Mouse (Mus musculus) thymus, postnatal 4 days (tissue): Measurements from ENCODE around the gene Cacna1i.
A peak's percentile ranks its signal among the peaks of the same experiment; 100 is the strongest.

Source experiments
- DNase-seq: peaks from one replicate; pipeline ENCODE4 v3.0.0; 2021

Gene Cacna1i

DNA sequence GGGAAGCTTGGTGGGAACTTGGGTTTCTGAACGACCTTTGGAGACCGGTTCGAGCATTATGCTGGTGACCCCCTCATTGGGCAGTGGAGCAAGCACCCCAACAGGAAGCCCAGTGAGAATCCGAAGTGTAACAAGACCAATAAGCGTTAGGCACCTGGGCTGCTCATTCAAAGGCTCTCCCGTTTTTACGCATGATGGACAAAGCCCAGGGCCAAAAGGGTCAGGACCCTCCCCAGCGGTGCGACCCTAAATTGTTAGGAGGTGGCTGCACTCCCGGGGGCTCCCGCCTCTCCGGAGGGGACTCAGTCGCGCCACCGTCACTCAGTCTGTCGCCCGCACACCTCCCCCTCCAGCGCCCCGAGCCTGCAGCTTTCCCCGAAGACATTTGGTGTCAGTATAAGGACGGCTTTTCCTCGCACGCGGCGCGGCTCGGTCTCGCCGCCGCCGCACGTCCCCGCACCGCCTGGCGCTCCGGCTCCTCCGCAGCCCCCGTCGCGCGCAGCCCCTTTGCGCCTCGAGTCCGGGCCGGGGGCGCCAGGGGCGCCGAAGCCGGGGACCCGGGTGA is at the start of gene Cacna1i:
Gene Cacna1i, plus strand, starts transcription at position 388 of the 565 bp plus-strand sequence.
- DNase-seq, result peak; percentile 55

DNA sequence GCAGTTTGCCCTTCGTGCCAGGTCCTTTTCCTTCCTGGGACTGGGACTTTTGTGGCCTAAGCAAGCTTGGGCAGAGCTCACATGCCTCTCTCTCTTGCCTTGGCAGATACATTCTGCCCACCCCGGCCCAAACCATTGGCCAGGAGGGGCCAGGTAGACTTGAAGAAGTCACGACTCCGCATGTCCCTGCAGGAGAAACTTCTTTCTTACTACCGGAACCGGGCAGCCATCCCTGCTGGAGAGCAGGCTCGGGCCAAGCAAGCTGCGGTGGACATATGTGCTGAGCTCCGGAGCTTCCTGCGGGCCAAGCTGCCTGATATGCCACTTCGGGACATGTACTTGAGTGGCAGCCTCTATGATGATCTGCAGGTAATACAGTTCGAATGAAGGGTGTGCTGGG is 38.9 kb upstream of the Cacna1i start:
- no peak for DNase-seq

DNA sequence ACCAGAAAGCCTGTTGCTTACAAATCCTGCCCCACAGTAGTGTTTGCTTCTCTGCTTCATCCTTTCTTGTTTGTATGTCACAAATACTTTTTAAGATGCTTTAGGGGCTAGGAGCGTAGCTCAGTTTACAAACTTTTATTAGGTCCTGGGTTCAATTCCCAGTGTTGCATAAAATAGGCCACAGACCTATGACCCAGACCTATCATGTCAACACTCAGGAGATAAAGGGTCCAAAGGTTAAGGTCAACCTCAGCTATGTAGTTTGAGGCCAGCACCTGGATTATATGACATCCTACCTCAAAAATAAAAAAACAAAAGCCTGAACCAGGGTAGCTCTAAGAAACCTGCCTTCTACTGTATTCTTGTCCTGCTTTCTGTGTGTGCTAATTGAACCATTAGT is 38.4 kb upstream of the Cacna1i start:
- no peak for DNase-seq

DNA sequence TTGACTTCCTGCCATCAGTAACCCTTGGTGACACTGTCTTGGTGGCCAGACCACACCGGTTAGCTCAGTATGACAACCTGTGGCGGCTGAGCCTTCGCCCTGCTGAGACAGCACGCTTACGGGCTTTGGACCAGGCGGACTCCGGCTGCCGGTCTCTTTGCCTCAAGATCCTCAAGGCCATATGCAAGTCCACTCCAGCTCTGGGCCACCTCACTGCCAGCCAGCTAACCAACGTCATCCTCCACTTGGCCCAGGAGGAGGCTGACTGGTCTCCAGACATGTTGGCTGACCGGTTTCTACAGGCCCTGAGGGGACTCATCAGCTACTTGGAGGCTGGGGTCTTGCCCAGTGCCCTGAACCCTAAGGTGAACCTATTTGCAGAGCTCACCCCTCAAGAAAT is 37.4 kb upstream of the Cacna1i start:
- DNase-seq, result no peak

DNA sequence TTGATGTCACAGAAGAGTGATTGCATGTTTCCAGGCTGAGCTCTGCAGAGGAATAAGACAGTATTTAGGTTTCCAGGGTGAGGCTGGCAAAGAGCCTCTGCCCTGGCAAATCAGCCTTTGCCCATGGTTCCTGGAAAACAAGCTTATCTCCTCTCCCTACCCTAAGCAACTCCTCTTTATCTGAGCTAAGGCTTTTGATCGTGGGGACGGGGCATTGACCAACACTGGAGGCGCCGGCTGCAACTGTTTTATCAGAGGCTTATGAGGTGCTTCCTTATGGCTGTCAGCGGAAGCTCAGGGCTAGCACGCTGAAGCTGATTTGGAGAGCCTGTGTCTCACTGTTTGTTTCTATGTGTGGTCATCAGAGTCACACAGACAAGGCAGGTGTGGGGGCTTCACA is 36.5 kb upstream of the Cacna1i start:
- DNase-seq, result no peak

DNA sequence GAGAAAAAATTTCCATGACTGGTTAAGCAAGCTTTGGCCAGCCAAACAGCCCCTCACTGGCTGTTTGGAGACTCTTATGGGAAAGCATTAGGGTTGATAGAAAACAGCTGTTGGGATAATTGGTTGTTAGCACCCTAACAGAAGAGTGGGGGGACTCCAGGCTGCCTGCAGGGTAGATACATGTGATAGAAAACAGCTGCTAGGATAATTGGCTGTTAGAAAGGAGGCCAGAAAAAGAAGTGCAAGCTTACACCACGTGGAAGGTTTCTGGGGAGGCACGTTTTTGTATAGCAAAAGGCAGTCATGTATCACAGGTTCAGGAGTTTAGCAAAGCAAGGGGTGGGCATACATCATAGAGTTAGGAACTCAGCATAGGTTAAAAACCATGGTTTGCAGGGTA is 33.5 kb upstream of the Cacna1i start:
- DNase-seq, result no peak

DNA sequence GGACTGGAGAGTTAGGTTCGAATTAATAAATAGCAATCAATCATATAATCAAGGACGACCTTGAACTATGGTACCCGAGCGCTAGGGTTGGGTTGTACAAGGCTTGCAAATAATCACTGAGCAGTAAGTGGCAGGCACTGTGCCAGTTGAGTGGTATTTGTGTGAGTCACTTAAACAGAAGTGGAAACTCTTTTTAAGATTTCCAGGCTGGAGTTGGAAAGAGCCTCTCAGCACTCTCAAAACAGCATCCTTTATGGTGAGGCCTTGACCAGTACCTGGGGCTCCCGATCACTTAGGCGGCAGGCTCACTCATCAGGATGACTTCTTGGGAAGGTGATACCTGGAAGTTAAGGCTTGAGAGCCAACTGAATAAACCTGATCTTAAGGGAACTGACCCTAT is 32.8 kb upstream of the Cacna1i start:
- no peak for DNase-seq

DNA sequence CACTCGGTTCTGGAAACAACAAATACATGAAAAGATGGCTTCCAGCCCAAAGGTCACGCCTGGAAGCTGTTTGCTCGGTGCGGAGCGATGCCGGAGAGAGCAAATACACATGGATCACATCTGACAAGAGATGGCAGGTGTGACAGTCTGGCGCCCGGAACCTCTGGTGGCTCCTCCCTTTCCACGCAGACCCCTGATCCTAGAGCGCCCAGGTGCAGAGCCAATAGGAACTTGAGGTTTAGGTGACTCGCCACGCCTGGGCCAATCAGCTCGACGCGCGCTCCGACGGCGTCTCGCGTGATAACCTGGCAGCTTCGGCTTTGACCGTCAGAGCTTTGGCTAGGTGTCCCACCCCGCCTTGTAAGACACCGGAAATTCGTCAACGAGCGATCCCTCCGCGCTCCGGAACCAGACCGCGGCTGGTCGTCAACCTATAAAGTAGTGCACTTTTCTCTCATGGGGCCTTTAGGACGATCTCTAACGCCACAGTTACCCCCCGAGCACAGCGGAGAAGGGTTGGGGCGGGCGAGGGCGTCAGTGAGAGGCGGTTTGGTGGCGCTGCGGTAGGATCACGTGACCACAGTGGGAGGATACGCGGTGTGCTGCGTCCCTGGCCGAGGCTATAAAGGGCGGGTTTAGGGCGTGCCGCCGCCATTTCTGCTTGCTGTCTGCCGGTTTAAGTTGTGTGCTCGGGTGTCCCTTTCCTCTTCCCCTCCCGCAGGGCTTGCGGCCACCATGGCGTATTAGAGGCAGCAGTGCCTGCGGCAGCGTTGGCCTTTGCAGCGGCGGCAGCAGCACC is 32.0 kb upstream of the Cacna1i start, which contains the start of gene Atf4:
Gene Atf4, plus strand, starts transcription at position 338 of the 799 bp plus-strand sequence.
- peak; percentile 95 for DNase-seq

DNA sequence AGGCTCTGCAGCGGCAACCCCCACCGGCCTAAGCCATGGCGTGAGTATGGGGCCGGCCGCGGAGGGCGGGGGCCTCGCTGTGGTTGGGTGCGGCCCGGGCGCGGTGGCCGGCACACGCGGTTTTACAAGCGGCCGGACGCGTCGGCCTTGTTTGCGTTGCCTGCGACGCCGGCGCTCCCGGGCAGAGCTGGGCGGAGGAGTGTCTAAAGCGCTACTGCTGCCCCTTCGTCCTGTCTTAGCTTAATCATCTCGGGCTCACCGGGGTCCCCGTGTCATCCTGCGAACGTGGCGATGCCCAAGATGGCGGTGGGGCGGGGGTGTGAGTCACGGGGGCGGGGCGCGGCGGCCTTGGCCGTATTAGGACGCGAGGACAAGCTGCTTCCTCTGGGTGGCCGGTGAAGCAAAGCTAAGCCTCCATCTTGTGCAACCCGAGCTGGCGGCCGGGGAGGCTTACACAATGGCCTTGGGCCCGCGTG is 31.4 kb upstream of the Cacna1i start:
- DNase-seq, result peak; percentile 73

DNA sequence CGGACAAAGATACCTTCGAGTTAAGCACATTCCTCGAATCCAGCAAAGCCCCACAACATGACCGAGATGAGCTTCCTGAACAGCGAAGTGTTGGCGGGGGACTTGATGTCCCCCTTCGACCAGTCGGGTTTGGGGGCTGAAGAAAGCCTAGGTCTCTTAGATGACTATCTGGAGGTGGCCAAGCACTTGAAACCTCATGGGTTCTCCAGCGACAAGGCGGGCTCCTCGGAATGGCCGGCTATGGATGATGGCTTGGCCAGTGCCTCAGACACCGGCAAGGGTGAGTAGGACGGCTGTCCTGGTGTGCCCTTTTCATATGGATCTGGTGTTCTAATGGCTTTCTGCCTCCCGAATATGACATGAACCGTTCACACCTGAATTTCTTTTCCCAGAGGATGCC is 30.8 kb upstream of the Cacna1i start:
- no peak for DNase-seq

DNA sequence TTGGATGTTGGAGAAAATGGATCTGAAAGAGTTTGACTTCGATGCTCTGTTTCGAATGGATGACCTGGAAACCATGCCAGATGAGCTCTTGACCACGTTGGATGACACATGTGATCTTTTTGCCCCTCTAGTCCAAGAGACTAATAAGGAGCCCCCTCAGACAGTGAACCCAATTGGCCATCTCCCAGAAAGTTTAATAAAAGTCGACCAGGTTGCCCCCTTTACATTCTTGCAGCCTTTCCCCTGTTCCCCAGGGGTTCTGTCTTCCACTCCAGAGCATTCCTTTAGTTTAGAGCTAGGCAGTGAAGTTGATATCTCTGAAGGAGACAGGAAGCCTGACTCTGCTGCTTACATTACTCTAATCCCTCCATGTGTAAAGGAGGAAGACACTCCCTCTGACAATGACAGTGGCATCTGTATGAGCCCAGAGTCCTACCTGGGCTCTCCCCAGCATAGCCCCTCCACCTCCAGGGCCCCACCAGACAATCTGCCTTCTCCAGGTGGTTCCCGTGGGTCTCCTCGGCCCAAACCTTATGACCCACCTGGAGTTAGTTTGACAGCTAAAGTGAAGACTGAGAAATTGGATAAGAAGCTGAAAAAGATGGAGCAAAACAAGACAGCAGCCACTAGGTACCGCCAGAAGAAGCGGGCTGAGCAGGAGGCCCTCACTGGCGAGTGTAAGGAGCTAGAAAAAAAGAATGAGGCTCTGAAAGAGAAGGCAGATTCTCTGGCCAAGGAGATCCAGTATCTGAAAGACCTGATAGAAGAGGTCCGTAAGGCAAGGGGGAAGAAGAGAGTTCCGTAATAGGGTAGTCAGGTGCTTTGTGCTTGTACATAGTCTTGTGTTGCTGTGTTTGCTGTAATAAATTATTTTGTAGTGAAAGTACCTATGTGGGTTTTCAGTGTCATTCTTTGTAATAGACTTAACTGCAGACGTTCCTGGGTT is 30.1 kb upstream of the Cacna1i start:
- DNase-seq, result no peak

DNA sequence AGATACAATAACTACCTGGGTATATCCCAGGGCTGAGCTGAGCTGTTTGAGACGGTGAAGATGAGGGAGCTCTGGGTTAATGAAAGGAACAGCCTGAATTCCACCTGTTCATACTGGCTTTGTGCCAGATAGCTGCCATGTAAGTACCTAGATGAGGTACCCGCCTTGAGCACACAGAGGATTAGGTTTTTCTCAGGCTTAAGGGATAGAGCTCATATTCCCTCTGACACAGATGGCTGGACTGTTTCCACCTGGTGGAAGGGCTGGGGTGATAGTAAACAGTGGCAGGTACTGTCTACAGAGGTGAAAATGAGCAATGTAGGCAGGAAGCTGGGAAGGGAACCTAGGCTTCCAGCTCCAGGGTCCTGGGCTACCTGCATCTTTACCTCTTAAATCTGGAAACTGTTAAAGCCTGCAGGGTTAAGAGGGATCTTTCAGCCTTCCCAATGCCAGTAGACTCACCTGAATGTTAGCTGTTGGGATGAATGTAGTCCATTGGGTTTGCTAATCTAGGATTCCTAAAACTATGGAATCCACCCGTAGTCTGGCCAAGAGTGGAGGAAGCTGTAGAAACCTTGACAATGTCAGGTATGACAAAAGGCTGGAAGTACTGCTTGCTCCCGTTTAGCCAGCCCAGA is 29.3 kb upstream of the Cacna1i start:
- no peak for DNase-seq

DNA sequence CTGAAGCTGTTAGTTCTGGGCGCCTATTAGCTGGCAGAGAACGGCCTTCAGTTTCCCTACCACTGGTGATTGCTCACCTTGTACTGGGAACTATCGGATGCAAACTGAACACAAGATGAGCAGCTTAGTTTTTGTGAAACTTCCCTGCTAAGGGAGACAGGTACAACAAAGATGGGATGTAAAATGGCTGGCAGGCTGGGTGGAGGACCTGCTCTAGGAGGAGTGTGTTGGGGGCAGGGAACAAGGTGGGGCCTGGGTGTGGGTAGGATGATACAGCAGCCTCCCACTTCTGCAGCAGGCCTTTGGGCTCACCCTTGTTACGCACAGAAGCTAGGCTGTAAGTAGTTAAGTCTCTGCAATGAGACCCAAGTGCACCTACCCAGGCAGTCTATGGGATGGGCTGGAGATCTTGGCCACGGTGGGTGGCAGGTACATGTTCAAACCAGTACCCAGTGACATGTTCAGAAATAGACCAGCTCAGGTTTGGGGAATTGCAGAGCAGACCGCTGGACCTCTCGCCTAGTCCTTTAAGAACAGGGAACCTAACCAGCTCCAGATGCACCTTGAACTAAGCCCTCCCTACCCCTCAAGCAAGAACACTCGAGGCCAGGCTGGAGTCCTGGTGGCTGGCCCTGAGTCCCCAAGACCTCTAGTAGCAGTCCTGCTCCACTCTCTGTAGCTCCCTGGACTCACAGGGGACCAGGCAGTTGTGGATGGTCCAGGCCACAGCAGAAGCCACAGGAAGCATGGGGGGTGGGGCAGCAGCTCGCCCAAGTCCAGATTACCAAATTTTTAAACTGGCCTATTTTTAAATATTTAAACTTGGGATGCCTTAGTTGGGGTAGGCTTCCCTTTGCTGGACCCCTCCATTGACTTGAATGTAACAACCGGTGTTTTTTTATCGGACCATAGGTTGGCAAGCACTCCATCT is 28.5 kb upstream of the Cacna1i start:
- no peak for DNase-seq

DNA sequence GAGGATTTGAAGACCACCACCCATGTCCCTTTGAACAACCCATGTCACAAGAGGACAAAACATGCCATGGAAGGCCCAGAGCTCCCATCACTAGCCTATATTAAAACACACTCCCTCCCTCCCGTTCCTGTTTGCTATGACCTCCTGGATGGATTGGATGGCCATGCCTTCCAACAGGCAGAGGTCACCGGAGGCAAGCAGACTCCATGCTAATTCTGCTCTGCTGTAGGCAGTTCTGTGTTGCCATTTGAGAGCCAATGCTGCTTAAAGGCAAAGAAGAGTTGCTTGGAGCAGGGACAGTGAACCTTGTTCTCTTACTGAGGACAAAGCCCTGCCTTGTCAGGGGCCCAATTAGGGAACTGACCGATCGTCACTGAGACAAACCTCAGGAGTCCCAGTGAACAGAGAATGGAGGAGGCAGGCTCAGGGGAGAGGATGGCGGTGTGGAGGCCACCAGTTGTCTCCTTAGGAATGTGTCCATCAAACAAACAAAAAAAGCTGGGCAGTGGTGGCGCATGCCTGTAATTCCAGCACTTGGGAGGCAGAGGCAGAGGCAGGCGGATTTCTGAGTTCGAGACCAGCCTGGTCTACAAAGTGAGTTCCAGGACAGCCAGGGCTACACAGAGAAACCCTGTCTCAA is 27.5 kb upstream of the Cacna1i start:
- no peak for DNase-seq

DNA sequence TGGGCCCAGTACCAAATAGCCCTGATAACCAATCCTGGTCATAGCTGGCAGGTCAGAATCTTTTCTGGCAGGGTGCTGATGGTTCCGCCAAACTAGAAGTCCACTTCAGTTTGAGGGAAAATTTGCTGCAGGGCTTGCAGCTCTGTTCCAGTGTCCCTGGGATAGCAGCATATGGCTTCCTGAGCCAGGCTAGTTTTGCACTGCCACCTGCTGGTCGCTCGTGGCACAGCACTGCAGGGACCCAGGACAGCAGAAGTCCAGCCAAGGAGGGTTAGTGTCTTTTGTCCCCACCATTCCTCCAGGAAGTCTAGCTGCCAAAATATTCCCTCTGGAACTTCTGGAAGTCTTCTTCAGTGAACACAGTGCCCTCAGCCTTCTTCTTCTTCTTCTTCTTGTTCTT is 26.4 kb upstream of the Cacna1i start:
- peak; percentile 90 for DNase-seq

DNA sequence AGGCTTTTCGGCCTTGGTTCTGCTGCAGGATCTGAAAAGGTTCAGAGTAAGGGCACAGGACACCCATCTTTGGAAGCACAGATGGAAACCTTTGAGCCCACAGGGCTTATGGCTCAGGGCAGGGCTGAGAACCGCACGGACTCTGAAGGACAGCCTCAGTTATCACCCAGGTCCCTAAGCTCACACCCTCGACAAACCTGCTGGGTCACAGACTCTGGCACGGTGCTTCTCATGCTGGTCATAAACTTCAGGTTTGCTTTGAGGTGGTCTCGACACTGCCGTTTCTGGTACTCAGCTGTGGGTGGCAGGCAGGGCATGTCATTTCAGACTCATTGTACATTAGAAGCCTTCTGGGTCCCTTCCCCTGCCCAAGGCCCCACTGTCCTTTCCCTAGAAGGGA is 25.9 kb upstream of the Cacna1i start:
- DNase-seq, result no peak

DNA sequence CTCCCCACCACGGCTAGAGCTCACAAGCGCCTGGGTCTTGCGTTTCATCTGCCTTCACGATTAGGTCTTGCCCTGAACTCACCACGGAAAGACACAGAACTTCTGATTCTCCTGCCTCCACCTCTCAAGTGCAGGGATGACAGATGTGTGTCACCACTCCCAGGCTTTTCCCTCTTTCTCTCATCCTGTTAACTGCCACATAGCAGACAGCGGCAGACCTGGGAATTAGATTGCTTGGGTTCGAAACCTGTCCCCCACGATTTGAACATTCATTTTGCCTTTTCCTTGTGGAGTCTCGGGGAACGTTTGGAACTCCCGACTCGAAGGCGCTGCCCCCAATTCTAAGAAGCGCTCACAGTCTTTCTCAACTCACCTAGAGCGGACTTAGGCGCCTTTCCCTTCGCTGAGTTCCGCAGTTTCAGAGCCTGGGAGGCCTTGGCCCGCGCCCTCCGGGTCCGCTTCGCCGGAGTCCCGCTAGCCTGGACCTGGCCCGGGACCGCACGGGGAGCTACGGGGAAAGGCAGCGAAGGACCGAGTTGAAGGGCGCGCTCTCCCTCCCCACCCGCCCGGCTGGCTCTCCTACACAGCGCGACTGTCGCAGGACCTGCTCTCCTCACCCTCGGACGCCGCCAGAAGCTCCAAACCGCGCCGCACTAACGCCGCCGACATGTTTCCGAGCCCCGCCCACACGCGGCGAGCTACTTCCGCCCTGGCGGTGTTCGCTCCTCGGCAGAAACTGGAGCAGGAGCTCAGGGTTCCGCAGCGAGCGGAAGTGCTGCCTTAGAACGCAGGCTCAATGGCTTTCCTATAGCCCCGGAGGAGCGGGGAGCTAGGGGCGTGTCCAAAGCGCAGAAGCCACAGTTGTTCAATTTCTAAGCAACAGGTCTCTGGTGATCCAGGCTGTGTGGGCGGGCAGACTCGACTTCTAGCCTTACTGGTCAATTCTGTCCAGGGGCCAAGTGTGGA is 23.1 kb upstream of the Cacna1i start, which contains the start of gene Rps19bp1:
Gene Rps19bp1, minus strand, starts transcription at position 706 of the 966 bp plus-strand sequence.
- DNase-seq, result peak; percentile 94

DNA sequence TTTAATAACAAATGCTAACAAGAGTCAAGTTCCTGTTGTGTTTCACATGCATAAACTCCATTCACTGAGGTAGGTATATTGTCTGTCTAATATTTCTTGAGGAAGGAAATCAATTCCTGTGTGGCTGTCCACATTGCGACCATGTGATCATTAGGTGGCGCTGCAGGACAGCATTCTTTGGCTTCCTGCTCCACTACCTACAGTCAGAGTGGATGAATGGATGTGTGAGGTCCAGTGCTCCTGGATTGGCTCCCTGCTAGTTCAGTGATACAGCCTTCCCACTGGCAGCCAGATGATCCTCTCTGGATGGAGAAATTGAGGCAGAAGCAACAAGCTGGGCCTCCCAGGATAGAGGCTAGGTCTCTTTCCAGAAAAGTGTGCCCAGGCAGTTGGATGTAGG is 20.8 kb upstream of the Cacna1i start:
- peak; percentile 82 for DNase-seq

DNA sequence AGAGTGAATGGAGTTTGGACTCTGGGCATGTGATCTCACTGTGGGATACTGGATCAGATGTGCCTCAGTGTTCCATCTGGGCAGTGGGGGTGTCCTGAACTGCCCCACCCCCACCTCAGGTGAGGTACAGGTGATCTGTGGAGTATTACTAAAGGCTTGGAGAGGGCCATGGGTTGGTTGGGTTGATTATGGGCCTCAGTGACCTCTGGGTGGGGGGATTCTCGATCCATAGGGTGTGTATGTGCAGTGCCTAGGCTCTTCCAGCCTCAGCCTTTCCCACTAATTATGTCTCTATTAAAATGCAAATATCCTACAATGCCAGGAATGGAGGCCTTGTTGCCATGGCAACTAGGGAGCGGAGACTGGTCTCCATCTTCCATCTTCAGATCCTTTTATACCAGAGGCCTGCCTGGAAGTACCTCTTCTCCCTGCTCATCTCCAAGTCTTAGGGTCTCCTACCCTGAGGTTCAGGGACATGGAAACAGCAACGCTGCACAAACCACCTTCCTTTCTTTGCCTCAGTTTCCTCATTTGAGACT is 15.1 kb upstream of the Cacna1i start:
- DNase-seq, result no peak

DNA sequence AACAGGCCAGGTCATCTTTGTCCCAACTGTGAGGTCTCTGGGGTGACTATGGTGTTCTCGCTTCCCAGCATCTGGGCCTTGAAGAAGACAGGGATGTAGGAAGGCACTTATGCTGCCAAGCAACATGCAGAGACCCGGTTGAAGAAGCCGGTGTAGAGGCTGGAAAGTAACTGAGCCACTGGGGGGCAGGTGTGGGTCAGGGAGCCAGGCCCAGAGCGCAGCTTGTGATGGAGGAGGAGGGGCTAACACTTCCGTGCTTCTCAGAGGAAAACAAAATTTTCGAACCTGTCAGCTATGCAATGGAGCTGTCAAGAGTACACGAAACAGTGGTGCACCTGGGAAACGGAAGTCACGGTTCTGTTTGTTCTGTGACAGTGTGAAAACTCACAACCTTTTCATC is 9.9 kb upstream of the Cacna1i start:
- peak; percentile 54 for DNase-seq
